Mouse (Mus musculus) ES-E14 (cell line): Measurements from ENCODE around the gene Iqsec1.

ENCODE experiments used
- CHD2 ChIP-seq: IDR thresholded peaks from 2 replicates; pipeline ENCODE4 v1.6.1; 2014; ENCODE audit warnings: mild to moderate bottlenecking, low read depth, low read length, inconsistent platforms
- HCFC1 ChIP-seq: IDR thresholded peaks from 2 replicates; pipeline ENCODE4 v1.6.1; 2012; ENCODE audit warnings: low read length, inconsistent platforms, borderline replicate concordance; ENCODE audit not compliant: insufficient read depth

DNA sequence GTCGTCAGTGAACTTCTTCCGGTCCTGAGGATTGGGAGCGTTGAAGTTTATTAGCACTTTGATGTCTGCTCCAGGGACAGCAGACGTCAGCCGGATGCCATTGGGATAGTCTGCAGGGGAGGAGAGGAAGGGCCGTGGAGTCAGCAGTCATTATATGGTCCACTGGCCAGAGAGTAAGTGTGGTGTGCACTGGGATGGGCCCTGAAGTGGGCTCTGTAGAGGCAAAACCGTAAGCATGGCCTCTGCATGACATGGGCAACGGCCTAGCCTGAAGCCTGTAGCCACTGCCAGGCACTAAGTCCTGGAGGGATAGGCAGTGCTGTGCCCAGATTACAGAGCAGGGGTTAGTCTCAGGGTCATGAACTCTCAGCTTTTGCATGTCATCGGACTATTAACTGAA is 319.8 kb downstream of the Iqsec1 start:
- TF ChIP-seq HCFC1: no peak
- no peak for TF ChIP-seq CHD2
